Mouse (Mus musculus): ENCODE results near the gene Aifm2. TPM values are rescaled to one million over a fixed set of nuclear protein-coding genes. Genes with fewer than 3 reads are reported as not detected.

The Aifm2 gene
- 3.1 TPM for polyA plus RNA-seq (2014; fragmentation: Illumina TruSeq; extraction: RNeasy Lipid Tissue Mini Kit (QIAGEN cat#74804); ENCODE audit: low read depth, low replicate concordance)

DNA sequence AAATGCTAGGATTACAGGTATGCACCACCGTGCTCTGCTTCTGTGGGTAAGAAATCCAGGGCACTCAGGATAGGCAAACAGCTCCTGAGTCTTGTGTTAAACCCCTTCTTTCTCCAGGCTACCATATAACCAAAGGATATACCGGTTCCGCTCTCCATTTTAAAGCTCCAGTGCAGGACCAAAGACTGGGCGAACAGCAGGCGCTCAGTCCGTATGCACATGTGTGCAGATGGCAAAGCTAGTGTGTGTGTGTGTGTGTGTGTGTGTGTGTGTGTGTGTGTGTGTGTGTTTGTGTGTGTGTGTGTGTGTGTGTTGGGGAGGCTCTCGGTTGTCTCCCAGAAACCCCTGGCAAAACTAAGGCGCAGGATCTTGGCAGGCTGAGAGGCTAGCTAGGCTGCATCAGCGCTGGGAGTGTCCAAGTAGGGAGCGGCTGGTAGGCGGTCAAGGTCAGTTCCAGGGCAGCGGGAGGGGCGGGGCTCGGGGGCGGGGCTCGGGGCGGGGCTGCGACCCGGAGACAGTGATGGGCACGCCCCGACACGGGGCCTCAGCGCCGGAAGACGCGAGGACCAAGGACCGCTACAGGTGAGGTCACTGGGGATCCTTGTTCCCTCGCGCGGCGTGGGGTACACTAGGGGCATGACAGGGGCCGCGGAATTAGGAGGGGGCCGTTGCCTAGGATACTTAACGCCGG lies at the start of gene Aifm2:
TSS of gene Aifm2 (plus strand) at position 493 of the 691 bp plus-strand sequence.

DNA sequence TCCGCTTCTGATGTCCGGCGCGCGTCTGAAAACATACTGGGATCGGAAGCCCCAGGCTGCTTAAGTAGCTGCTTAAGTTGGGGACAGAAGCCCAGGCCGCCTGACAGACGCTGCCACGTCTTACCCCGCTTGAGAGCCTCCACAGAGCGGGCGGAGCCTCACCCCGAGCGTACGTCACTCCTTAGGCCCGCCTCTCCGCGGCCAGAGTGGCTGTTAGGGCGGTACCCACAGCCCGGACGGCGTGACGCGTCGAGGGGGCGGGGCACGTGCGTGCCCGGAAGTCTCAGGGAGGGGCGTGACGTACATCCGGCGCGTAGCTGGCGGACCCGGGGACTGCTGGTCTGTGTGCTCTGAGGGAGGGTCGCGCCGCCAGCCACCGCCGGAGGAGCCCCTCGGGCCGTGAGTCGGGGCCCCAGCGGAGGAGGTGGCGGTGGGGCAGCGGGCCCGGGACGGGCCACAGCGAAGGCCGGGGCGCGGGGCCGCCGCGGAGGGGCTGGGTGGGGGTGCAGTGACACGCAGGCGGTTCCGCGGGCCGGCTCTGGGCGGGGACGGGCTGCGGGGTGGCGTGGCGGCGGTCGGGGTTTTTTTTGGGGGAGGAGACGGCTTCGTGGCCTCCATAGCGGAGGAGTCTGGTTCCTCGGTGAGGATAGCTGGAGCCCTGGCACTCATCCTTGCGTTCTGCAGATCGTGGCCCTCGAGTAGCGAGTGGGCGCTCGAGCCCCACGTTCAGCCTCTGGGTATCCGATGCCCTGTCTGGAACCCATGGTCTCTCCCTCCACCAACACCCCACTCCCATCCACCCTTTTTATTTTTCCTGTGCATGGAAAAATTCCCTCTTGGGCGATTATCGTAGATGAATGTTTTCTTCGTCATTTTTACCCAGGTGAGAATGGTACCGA lies 34.8 kb upstream of the Aifm2 start, which contains the start of gene Sar1a:
TSS of gene Sar1a (plus strand) at position 285 of the 899 bp plus-strand sequence.

DNA sequence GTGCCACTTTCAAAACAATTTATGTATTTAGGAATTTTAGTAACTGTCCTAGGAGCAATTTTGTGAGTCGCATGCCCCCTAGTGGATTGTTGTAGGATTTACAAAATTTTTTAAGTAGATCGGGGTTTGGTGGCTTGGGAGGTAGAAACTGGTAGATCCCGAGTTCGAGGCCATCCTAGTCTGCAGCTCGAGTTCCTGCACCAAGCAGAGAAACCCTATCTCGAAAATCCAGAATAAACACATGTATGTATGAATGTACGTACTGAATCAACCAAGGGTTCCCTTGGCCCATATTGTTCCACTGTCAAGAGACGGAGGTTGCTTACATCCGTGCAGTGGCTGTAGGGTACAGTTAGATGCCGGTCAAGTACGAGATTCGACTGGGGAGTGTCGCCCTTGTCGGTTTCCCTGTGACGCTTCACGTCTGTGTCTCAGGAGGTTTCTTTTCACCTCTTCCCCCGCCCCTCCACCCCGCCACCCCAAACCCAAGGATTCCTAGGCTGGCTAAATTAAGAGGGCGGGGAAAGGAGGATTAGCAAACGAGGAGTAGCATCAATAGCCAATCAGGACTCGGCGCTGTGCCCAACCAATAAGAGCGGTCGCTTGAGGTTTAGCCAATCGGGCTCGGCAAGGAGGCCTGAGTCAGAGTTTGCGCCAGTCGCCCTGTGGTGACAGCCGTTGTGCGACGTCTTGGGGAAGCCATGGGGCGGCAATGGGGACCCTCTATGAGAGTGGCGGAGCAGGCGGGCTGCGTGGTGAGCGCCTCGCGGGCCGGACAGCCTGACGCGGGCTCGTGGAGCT lies 20.0 kb upstream of the Aifm2 start, which contains the start of gene Tysnd1:
TSS of gene Tysnd1 (plus strand) at position 645 of the 801 bp plus-strand sequence.

DNA sequence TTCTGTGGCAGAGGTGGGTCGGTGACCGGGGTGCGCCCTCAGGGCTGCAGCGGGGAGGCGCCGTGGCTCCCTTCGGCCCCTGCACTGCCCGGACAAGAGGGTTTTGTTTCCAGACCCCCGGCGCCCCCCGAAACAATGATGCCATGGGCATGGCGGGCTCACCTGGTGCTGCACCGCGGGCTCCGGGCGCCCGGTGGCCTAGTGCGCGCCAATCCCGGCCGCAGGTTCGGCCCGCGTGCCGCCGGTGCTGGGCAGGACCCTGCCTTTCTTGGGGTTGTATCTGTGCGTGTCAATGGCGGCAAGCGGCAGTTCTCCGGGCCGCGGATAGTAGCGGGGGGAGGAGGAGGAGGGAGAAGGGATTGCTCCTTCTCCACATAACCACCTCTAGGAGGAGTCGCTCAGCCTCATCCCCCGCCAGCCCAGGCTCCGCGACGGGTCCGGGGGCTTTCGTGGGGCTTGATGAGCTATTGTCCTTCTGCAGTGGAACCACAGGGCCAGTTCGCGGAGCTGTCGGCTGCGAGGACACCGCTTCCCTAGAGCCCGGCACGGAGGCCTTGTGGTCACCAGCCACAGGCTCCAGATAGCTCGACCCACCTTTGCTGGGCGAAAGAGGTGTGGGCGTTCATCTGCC lies 68.7 kb downstream of the Aifm2 start, which contains the start of gene H2afy2:
TSS of gene H2afy2 (minus strand) at position 527 of the 631 bp plus-strand sequence.

Other genes starting within 250 kb of the Aifm2 start
- 2.2 TPM for gene Lrrc20, start 239.5 kb upstream of the Aifm2 start, polyA plus RNA-seq (2014; fragmentation: Illumina TruSeq; extraction: RNeasy Lipid Tissue Mini Kit (QIAGEN cat#74804); ENCODE audit: low read depth, low replicate concordance)
- gene Npffr1, start 119.8 kb upstream of the Aifm2 start, polyA plus RNA-seq (2014; fragmentation: Illumina TruSeq; extraction: RNeasy Lipid Tissue Mini Kit (QIAGEN cat#74804); ENCODE audit: low read depth, low replicate concordance): not detected
- 391 TPM for gene Ppa1, start 66.7 kb upstream of the Aifm2 start, polyA plus RNA-seq (2014; fragmentation: Illumina TruSeq; extraction: RNeasy Lipid Tissue Mini Kit (QIAGEN cat#74804); ENCODE audit: low read depth, low replicate concordance)
- 212 TPM for gene Sar1a, start 35.0 kb upstream of the Aifm2 start, polyA plus RNA-seq (2014; fragmentation: Illumina TruSeq; extraction: RNeasy Lipid Tissue Mini Kit (QIAGEN cat#74804); ENCODE audit: low read depth, low replicate concordance)
- gene Tysnd1, start 19.7 kb upstream of the Aifm2 start, polyA plus RNA-seq (2014; fragmentation: Illumina TruSeq; extraction: RNeasy Lipid Tissue Mini Kit (QIAGEN cat#74804); ENCODE audit: low read depth, low replicate concordance): 0.73 TPM
- gene H2afy2, start 68.9 kb downstream of the Aifm2 start, polyA plus RNA-seq (2014; fragmentation: Illumina TruSeq; extraction: RNeasy Lipid Tissue Mini Kit (QIAGEN cat#74804); ENCODE audit: low read depth, low replicate concordance): 3.4 TPM